Mouse (Mus musculus) MEL (cell line): ENCODE data around the gene Arhgap9. TPM values are rescaled to one million over a fixed set of nuclear protein-coding genes. Genes with fewer than 3 reads are reported as not detected.

Source experiments
- DNase-seq: peaks from one replicate; pipeline ENCODE4 v3.0.0; 2011; ENCODE audit warnings: low read depth, low spot score
- H3K27ac ChIP-seq: 2 replicates; pipeline ENCODE4 v1.5.1; 2012; ENCODE audit warnings: low read depth, mild to moderate bottlenecking, control low read depth, low read length, moderate library complexity; ENCODE audit not compliant: control insufficient read depth
- H3K27me3 ChIP-seq, 2 experiments: fragments of 150-350 bp in 1 of 2; sonication (generic) in 1 of 2; 2 replicates each; pipeline ENCODE4 v1.6.1; 2012; ENCODE audit warnings: low read length in 2 of 2, mild to moderate bottlenecking in 2 of 2, improper control_type of control experiment in 1 of 2, moderate library complexity in 1 of 2; ENCODE audit not compliant: insufficient read depth in 2 of 2, control insufficient read depth in 1 of 2
- H3K36me3 ChIP-seq, 2 experiments: 2 replicates each; pipeline ENCODE4 v1.6.1; 2012 to 2014; ENCODE audit warnings: low read length in 2 of 2, improper control_type of control experiment in 1 of 2, inconsistent platforms in 1 of 2, mild to moderate bottlenecking in 1 of 2; ENCODE audit not compliant: insufficient read depth in 2 of 2, control insufficient read depth in 1 of 2
- H3K4me1 ChIP-seq, 2 experiments: fragments of 150-350 bp in 1 of 2; sonication (generic) in 1 of 2; 2 replicates each; pipeline ENCODE4 v1.6.1; 2012; ENCODE audit warnings: low read length in 2 of 2, improper control_type of control experiment in 1 of 2, mild to moderate bottlenecking in 1 of 2; ENCODE audit not compliant: insufficient read depth in 2 of 2, control insufficient read depth in 1 of 2
- H3K4me3 ChIP-seq, 2 experiments: fragments of 150-350 bp in 1 of 2; sonication (generic) in 1 of 2; 2 replicates each; pipeline ENCODE4 v1.5.1; 2012; ENCODE audit warnings: low read depth in 2 of 2, low read length in 2 of 2, mild to moderate bottlenecking in 2 of 2, moderate library complexity in 2 of 2, control low read depth in 1 of 2, improper control_type of control experiment in 1 of 2; ENCODE audit not compliant: control insufficient read depth in 1 of 2, insufficient read depth in 1 of 2
- H3K79me2 ChIP-seq: 2 replicates; pipeline ENCODE4 v1.6.1; 2012; ENCODE audit warnings: mild to moderate bottlenecking, low read length, moderate library complexity; ENCODE audit not compliant: control insufficient read depth, poor library complexity, insufficient read depth
- H3K9ac ChIP-seq: 2 replicates; pipeline ENCODE4 v1.6.1; 2012; ENCODE audit warnings: low read depth, mild to moderate bottlenecking, control low read depth, low read length, moderate library complexity; ENCODE audit not compliant: control insufficient read depth, poor library complexity, severe bottlenecking
- H3K9me3 ChIP-seq: fragments of 150-350 bp; sonication (generic); replicated peaks from 2 replicates; pipeline ENCODE4 v1.6.1; 2012; ENCODE audit warnings: mild to moderate bottlenecking, low read length, improper control_type of control experiment, moderate library complexity; ENCODE audit not compliant: insufficient read depth
- BHLHE40 ChIP-seq: IDR thresholded peaks from 2 replicates; pipeline ENCODE4 v1.6.1; 2012; ENCODE audit warnings: low read depth, mild to moderate bottlenecking, inconsistent platforms, low read length, improper control_type of control experiment, borderline replicate concordance
- CHD1 ChIP-seq: IDR thresholded peaks from 2 replicates; pipeline ENCODE4 v1.6.1; 2012; ENCODE audit warnings: low read depth, mild to moderate bottlenecking, inconsistent platforms, low read length, improper control_type of control experiment
- E2F4 ChIP-seq: IDR thresholded peaks from 2 replicates; pipeline ENCODE4 v1.6.1; 2011; ENCODE audit warnings: low read depth, low read length, improper control_type of control experiment, borderline replicate concordance
- EP300 ChIP-seq, 2 experiments: IDR thresholded peaks; 2 replicates each; pipeline ENCODE4 v1.6.1; 2011; ENCODE audit warnings: improper control_type of control experiment in 2 of 2, low read length in 2 of 2, low read depth in 1 of 2, mild to moderate bottlenecking in 1 of 2
- GATA1 ChIP-seq: IDR thresholded peaks from 2 replicates; pipeline ENCODE4 v1.6.1; 2011; ENCODE audit warnings: low read depth, low read length, improper control_type of control experiment
- HCFC1 ChIP-seq: IDR thresholded peaks from 2 replicates; pipeline ENCODE4 v1.6.1; 2012; ENCODE audit warnings: low read depth, mild to moderate bottlenecking, inconsistent platforms, low read length, improper control_type of control experiment, moderate library complexity
- MAZ ChIP-seq: IDR thresholded peaks from 2 replicates; pipeline ENCODE4 v1.6.1; 2012; ENCODE audit warnings: low read depth, mild to moderate bottlenecking, inconsistent platforms, low read length, improper control_type of control experiment
- NELFE ChIP-seq: IDR thresholded peaks from 2 replicates; pipeline ENCODE4 v1.6.1; 2011; ENCODE audit warnings: low read depth, low read length, improper control_type of control experiment
- NRF1 ChIP-seq: IDR thresholded peaks from 2 replicates; pipeline ENCODE4 v1.6.1; 2014; ENCODE audit warnings: low read depth, mild to moderate bottlenecking, inconsistent platforms, low read length, improper control_type of control experiment, moderate library complexity; ENCODE audit not compliant: poor library complexity, insufficient read depth, severe bottlenecking
- POLR2A ChIP-seq, 2 experiments: IDR thresholded peaks; 2 replicates each; pipeline ENCODE4 v1.6.1; 2011 to 2012; ENCODE audit warnings: low read length in 2 of 2, mild to moderate bottlenecking in 2 of 2, control low read depth in 1 of 2, improper control_type of control experiment in 1 of 2, low read depth in 1 of 2, moderate library complexity in 1 of 2; ENCODE audit not compliant: control insufficient read depth in 1 of 2, insufficient read depth in 1 of 2, poor library complexity in 1 of 2
- POLR2AphosphoS2 ChIP-seq: IDR thresholded peaks from 2 replicates; pipeline ENCODE4 v1.6.1; 2011; ENCODE audit warnings: low read length, improper control_type of control experiment
- POLR2AphosphoS5 ChIP-seq: IDR thresholded peaks from 2 replicates; pipeline ENCODE4 v1.6.1; 2012; ENCODE audit warnings: low read depth, borderline replicate concordance, mild to moderate bottlenecking, inconsistent platforms, low read length, moderate library complexity, mixed read lengths
- RAD21 ChIP-seq: IDR thresholded peaks from 2 replicates; pipeline ENCODE4 v1.6.1; 2011; ENCODE audit warnings: mild to moderate bottlenecking, low read depth, low read length, improper control_type of control experiment
- RCOR1 ChIP-seq: IDR thresholded peaks from 2 replicates; pipeline ENCODE4 v1.6.1; 2012; ENCODE audit warnings: low read depth, mild to moderate bottlenecking, inconsistent platforms, low read length, improper control_type of control experiment
- SIN3A ChIP-seq: IDR thresholded peaks from 2 replicates; pipeline ENCODE4 v1.6.1; 2012; ENCODE audit warnings: low read length, improper control_type of control experiment, inconsistent platforms
- SMC3 ChIP-seq: IDR thresholded peaks from 2 replicates; pipeline ENCODE4 v1.6.1; 2011; ENCODE audit warnings: low read depth, low read length, improper control_type of control experiment
- TCF12 ChIP-seq: IDR thresholded peaks from 2 replicates; pipeline ENCODE4 v1.6.1; 2014; ENCODE audit warnings: low read depth, mild to moderate bottlenecking, inconsistent platforms, low read length, improper control_type of control experiment, moderate library complexity
- USF2 ChIP-seq, 2 experiments: IDR thresholded peaks; 2 replicates each; pipeline ENCODE4 v1.6.1; 2011 to 2012; ENCODE audit warnings: improper control_type of control experiment in 2 of 2, low read length in 2 of 2, borderline replicate concordance in 1 of 2, inconsistent platforms in 1 of 2, low read depth in 1 of 2, mild to moderate bottlenecking in 1 of 2; ENCODE audit not compliant: insufficient read depth in 1 of 2
- ZKSCAN1 ChIP-seq: IDR thresholded peaks from 2 replicates; pipeline ENCODE4 v1.6.1; 2012; ENCODE audit warnings: low read depth, mild to moderate bottlenecking, inconsistent platforms, low read length, improper control_type of control experiment, moderate library complexity
- ZNF384 ChIP-seq: IDR thresholded peaks from 2 replicates; pipeline ENCODE4 v1.6.1; 2012; ENCODE audit warnings: low read depth, mild to moderate bottlenecking, inconsistent platforms, low read length, improper control_type of control experiment
- polyA plus RNA-seq, 2 experiments: library from polyadenylated mRNA; stranded (reverse) in 1 of 2; unstranded in 1 of 2; fragments of >175 nt in 1 of 2; fragments of >200 nt in 1 of 2; gene quantifications; 2 replicates each; pipeline versions ENCODE4 v1.2.1 to v1.2.4; 2012; ENCODE audit warnings: low replicate concordance in 2 of 2, low read depth in 1 of 2; ENCODE audit not compliant: insufficient read length in 2 of 2, insufficient read depth in 1 of 2, missing spikeins in 1 of 2
- total RNA-seq: library from RNA; depleted of rRNA; stranded (reverse); fragments of 300-350 nt; gene quantifications from 2 replicates; pipeline ENCODE4 v1.2.3, GENCODE M21; 2012

Gene Arhgap9
- total and polyA plus RNA-seq, 3 experiments: 24.4 to 41.1 TPM; not detected in 1

GRCm38 (mm10) chr10:127339683-127340576, 18.2 kb downstream of the Arhgap9 start:
- Histone ChIP-seq H3K27me3 (no peaks in the 10 kb centered on the region), H3K27ac (peak overlapping the region; percentile 56), H3K4me1 (0 out of 4 replicates have a peak, but pooled peaks cover 0 to 3% of the 10 kb centered on the region in 2 experiments), H3K4me3 (peak overlapping the region; percentile 61 to 95), H3K36me3 (peaks cover 0 to 2% of the 10 kb centered on the region in 2 experiments; a peak in 1 of 4 replicates), H3K9me3 (no peaks in the 10 kb centered on the region), H3K9ac (peak overlapping the region; percentile 66), H3K79me2 (no peaks in the 10 kb centered on the region; the same call in 1 of the 2 replicates)
- peak; percentile 90 for DNase-seq
- TF ChIP-seq SIN3A: no peak
- TF ChIP-seq NELFE: peak; percentile 19; the same call in 1 of the 2 replicates
- peak; percentile 63; the same call in 1 of the 2 replicates for TF ChIP-seq MAZ

- H3K27me3 ChIP-seq: no peaks in the 10 kb centered on the region
Observed at GRCm38 (mm10) chr10:127340577-127341359, 19.0 kb downstream of the Arhgap9 start.

GRCm38 (mm10) chr10:127341360-127341690, 19.6 kb downstream of the Arhgap9 start:
- Histone ChIP-seq H3K27me3 (no peaks in the 10 kb centered on the region), H3K9me3 (no peaks in the 10 kb centered on the region), H3K4me1 (0 out of 4 replicates have a peak, but pooled peaks cover 0 to 3% of the 10 kb centered on the region in 2 experiments), H3K4me3 (peak overlapping the region; percentile 38 to 55; a peak in 3 of 4 replicates), H3K36me3 (peaks cover 0 to 2% of the 10 kb centered on the region in 2 experiments; a peak in 1 of 4 replicates), H3K79me2 (no peaks in the 10 kb centered on the region; the same call in 1 of the 2 replicates), H3K27ac (no peak overlapping the region), H3K9ac (peak overlapping the region; percentile 57)
- TF ChIP-seq ZNF384 (no peak), POLR2AphosphoS2 (no peak), ZKSCAN1 (no peak), GATA1 (no peak), HCFC1 (no peak), RCOR1 (no peak), E2F4 (no peak), NELFE (no peak), BHLHE40 (no peak), EP300 (IDR thresholded peaks at IDR 0.05; ENCODE audit: low read depth in 1 of 2, low read length in 2 of 2) (no peak), POLR2A (IDR thresholded peaks at IDR 0.05; ENCODE audit: control insufficient read depth in 1 of 2, insufficient read depth in 1 of 2, low read depth in 1 of 2, low read length in 2 of 2, poor library complexity in 1 of 2) (no peak), RAD21 (no peak), USF2 (IDR thresholded peaks at IDR 0.05; ENCODE audit: borderline replicate concordance in 1 of 2, insufficient read depth in 1 of 2, low read depth in 1 of 2, low read length in 2 of 2) (no peak), TCF12 (no peak), CHD1 (no peak)
- no peak for DNase-seq

More at GRCm38 (mm10) chr10:127340577-127341359, 19.0 kb downstream of the Arhgap9 start:
- TF ChIP-seq ZNF384: no peak
- no peak for TF ChIP-seq SIN3A
- no peak for TF ChIP-seq NRF1
- no peak for TF ChIP-seq SMC3
- no peak for TF ChIP-seq POLR2AphosphoS5
- Histone ChIP-seq H3K4me1 (0 out of 4 replicates have a peak, but pooled peaks cover 0 to 3% of the 10 kb centered on the region in 2 experiments), H3K27ac (no peak overlapping the region), H3K36me3 (peaks cover 0 to 2% of the 10 kb centered on the region in 2 experiments; a peak in 1 of 4 replicates), H3K4me3 (peak overlapping the region; percentile 38 to 95), H3K9me3 (no peaks in the 10 kb centered on the region), H3K79me2 (no peaks in the 10 kb centered on the region; the same call in 1 of the 2 replicates), H3K9ac (peak overlapping the region; percentile 50)
- DNase-seq: peak; percentile 50
